Mouse (Mus musculus) T-helper 17 cell (primary cell): ENCODE results near the gene Ppm1n.

Experiments
- in situ Hi-C, 2 experiments: fragments of 300-600 bp; cut with MboI, MseI; formaldehyde crosslinking; loops; 1 replicate in 1 of 2; 2 replicates in 1 of 2; pipeline ENCODE4 v1.15.1; 2025; ENCODE audit warnings: high pct_unique_total_duplicates in 2 of 2

Gene Ppm1n

GRCm38 (mm10) chr7:19290969-19291596, 11.2 kb upstream of the Ppm1n start:
- in situ Hi-C loops = no loop called here

DNA sequence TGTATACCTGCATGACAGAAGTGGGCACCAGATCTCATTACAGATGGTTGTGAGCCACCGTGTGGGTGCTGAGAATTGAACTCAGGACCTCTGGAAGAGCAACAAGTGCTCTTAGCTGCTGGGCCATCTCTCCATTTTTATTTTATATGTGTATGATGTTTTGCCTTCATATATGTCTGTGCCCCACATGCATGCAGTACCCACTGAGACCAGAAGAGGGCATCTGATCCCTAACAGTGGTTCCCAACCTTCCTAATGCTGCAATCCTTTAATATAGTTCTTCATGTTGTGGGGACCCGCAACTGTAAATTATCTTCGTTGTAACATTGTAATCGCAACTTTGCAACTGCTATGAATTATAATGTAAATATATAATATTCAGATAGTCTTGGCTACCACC, 4.9 kb upstream of the Ppm1n start:
- in situ Hi-C loops = loop anchor here (5.0 kb wide), 2 partner anchors 42 to 127 kb away; no protein-coding TSS in a partner anchor

GRCm38 (mm10) chr7:19283406-19283804, 3.5 kb upstream of the Ppm1n start:
- in situ Hi-C loops = loop anchor here (5.0 kb wide), 2 partner anchors 41 to 126 kb away; no protein-coding TSS in a partner anchor

DNA sequence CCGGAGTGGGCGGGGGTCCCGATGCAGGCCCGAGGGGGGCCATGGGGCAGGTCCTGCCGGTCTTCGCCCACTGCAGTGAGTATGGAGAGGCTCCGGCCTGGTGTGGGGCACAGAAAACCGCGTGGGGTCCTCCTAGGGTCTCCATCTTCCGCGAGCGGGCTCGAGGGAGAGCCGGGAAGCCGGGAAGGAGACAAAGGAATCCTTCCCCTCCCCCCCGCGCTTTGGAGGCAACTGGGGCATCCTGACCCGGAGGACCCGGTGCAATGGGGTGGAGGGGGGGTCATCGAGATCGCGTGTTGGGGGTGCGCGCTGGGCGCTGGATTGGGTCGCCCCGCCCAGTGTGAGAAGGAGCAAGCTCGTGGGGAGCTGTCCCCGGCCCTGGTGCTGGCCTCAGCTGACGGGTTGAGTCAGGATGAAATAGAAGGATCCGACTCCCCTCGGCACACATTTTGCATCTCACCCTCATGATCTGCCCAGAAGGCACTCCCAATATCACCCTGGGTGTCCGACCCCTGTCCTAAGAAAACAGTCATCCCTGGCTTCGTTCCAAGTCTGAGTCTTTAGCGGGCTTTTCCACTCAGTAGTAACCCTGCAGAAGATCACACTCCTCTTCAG, 3.0 kb upstream of the Ppm1n start:
- in situ Hi-C loops = loop anchor here (5.0 kb wide), 2 partner anchors 41 to 126 kb away; no protein-coding TSS in a partner anchor

DNA sequence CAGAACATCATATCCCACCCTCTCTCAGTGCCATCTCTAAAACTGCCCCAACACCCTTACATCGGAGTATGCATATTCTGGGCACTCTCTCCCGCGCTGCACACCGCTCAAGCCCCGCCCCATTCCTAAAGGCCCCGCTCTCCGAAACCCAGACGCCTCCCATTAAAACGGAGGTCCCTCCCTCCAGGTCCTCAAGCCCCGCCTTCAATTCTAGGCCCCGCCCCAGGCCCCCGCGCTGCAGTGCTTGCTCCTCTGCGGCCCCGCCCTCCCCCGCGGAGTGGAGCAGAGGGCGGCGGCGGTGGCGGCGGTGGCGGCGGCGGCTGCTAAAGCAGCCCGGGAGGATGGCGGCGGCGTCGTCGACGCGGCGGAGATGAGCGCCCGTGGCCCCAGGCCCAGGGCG, 2.5 kb upstream of the Ppm1n start, which contains the start of gene Rtn2:
Gene Rtn2 (plus strand): TSS at position 240 of the 400 bp plus-strand sequence.
- in situ Hi-C loops = loop anchor here (5.0 kb wide), 2 partner anchors 40 to 125 kb away; no protein-coding TSS in a partner anchor

DNA sequence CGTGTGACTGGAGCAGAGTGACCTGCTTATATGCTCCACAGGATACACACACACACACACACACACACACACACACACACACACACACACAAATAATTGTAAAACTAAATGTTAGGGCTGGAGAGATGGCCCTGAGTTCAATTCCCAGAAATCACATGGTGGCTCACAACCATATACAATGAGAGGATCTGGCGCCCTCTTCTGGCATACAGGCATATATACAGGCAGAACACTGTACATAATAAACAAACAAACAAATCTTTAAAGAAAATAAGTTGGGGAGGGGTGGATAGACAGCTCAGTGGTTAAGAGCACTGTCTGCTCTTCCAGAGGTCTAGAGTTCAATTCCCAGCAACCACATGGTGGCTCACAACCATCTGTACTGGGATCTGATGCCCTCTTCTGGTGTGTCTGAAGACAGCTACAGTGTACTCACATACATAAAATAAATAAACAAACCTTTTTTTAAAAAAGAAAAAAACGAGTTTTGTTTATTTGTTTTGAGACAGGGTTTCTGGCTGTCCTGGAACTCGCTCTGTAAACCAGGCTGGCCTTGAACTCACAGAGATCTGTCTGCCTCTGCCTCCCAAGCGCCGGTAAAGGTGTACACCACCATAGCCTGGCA, 1.9 kb upstream of the Ppm1n start:
- in situ Hi-C loops = loop anchor here (5.0 kb wide), 2 partner anchors 39 to 124 kb away; no protein-coding TSS in a partner anchor

DNA sequence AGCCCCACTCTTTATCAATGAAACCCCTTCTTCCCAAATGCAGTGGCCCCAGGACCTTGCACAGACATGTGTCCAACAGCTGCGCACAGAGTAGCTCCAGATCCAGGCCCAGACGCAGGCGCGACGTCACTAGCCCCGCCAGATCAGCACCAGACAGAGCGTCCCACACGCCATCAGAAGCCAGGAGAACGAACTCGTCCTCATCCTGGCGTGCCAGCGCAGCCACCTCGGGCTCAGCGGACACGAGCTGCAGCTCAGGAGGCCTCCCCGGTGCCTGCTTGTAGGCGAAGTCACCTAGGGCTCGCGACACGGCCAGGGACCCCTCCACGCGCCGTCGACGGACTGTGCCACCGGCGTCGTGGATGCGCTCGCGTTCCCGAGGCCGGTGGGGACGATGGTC, 812 bp downstream of the Ppm1n start:
- in situ Hi-C loops = loop anchor here in 1 of 2 experiments (10.0 kb wide), 1 partner anchor 646 kb away; the partner anchor contains the start of gene Pvr

- in situ Hi-C loops = loop anchor here in 1 of 2 experiments (10.0 kb wide), 1 partner anchor 649 kb away; the partner anchor contains the start of gene Pvr
These were observed 3.6 kb downstream of the Ppm1n start for GRCm38 (mm10) chr7:19276253-19276652.

DNA sequence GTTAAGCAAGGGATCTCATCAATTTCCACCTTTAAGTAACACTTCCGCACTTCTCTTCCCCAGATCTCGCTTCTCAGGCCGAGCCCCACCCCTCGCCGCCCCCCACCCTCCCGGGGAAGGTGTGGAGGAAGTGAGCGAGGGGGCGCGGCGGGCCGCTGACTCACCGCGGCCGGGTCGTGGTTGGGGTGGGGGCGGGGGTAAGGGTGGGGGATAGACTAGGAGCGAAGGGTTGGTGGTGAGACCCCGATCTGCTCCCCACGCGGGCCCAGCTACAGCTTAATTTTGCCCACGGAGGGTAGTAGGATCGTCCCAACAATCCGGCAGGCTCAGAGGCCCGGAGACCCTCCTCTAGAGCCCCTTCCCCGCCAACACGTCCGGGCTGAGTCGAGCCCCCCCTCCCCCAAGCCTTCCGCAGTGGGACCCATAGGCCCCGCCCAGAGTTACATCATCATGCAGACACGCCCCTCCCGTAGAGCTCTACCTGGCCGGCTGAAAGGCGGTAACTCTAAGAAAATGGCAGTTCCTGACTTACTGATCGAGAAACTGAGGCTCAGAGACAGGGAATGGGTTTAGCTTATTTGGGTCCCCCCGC, 7.6 kb downstream of the Ppm1n start:
- in situ Hi-C loops = loop anchor here in 1 of 2 experiments (10.0 kb wide), 1 partner anchor 653 kb away; the partner anchor contains the start of gene Pvr

DNA sequence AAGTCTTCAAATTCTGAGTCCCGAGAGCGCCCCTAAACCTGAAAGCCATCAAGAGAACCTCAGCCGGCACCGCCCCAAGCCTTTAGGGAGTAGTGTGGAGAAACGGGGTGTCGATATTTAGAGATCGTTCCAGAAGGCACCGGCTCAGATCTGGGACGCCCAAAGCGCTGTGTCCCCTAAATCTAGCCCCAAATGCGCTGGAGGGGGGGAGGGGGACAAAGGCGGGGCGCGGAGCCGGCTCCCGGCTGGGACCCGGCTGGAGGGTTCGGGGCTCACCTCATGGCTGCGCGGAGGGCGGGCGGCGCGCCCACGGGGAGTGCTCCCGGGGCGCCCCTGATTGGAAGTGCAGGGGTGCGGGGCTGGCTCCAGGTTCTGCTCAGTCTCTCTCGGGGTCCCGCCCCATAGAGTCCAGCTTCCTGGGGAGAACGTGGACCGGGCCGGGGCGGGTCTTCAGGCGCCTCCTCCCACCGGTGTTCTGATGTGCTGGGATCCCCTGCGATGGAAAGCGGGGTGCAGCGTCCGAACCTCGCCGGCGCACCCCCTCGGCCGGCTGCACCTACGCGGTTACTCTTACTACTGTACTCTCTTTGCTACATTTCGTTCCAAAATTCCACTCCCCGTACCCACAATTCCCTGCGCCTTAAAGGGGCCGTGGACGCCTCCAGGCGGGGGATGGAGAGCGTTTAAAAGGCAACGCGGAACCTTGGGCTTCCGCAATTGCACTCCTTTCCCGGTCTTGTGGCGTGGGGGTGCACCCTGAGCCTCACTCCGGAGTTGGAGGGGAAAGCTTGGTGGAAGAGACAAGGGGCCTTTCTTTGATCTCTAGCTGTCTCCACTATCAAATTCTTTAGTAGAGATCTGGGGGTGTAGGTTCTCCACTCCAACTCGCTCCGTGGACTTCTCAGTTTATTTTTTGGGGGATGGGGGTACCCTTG, 8.4 kb downstream of the Ppm1n start, which contains the start of gene Vasp:
Gene Vasp (minus strand): TSS at position 580 of the 935 bp plus-strand sequence.
- in situ Hi-C loops = loop anchor here in 1 of 2 experiments (10.0 kb wide), 1 partner anchor 653 kb away; the partner anchor contains the start of gene Pvr

DNA sequence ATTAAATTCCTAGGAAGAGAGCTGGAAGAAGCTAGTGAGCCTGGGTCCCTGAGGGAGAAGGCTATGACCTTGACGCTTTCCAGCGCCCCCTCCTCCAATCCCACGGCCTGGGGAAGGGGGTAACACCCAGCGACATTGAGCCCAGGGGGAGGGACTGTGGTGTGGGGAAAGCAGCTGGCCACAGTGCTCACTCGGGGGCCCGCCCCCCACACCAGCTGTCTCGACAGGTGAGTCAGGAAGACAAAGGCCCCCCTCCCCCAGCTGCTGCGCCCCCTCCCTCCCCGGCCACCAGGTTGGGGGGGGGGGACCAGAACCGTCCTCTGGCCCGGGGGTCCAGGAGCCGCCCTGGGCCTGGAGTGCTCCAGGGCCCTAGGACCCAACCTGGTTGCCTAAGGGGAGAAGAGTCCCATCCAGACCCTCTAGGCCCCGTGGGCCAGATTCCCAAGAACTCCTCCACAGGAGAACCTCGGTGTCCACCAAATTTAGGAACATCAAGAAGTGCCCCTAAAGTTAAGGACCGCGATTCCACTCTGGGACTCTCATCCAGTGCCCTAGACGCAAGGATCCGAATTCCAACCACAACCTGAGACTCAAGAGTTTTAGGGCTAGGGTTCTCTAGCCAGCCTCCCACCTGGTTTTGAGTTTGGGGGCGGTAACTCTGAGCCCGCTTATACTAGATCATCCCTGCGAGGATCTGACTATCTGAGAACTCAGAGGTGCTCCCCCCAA, 9.2 kb downstream of the Ppm1n start:
- in situ Hi-C loops = loop anchor here in 1 of 2 experiments (10.0 kb wide), 1 partner anchor 654 kb away; the partner anchor contains the start of gene Pvr

DNA sequence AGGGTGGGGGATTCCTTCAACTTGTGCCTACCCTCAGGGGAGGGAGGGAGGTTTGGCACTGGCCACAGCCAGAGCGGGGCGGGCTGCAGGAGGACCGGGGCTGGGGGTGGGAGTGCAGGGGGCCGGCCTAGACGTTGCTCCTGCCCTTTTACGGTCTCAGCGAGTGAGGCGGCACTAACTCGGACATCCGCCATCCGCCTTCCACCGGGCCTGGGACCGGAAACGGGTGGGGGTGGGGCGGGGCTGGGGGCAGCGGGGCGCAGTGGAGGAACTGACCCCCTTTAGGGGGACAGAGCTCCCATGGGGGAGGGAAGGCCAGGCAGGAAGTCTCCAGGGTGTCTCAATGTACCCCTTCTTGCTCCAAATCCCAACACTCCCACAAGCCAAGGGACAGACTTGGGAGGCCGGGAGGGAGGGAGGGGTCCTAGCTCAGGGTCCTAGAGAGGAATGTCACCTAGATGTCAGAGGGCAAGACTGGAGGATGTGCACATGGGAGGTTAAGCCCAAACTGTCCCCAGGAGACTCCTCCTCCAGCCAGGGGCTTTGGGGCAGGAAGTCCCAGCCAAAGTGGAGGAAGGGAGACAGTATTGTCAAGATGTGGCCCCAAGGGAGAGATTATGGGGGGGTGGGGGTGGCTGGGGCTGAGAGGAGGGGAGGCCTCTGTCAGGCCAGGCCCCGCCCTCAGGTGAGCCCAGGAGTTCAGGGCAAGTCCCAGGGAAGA, 10.0 kb downstream of the Ppm1n start:
- in situ Hi-C loops = loop anchor here in 1 of 2 experiments (10.0 kb wide), 1 partner anchor 655 kb away; the partner anchor contains the start of gene Pvr

DNA sequence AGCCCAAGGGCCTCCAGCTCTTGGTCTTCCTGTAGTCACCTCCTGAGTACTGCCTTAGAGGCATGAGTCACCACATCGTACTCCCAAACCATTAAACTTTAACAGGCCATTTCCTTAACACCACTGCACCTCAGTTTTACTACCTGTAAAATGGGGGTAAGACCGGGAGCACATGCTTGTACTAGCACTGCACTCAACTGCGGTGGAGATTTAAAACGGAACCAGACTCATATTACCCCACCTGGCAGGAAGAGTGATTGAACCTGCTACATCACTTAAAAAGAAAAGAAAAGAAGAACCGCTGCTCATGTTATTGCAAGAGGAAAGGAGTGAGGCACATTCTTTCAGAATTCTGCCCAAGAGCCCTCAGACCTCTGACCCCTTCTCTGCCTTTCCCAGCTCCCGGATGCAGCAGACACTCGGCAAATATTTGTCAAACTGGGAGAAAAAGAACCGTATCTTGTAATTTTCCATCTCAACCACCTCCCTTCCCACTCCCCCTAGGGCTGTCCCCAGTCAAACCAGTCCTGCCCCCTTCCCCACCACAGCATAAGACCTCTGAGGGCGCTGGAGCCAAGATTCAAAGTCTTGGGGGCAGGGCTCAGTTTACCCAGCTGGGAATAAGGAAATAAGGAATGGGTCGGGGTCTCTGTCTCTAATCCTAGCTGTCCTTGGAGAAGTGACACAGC, 10.7 kb downstream of the Ppm1n start:
- in situ Hi-C loops = no loop called here

GRCm38 (mm10) chr7:19267051-19267450, 12.8 kb downstream of the Ppm1n start:
- in situ Hi-C loops = no loop called here

DNA sequence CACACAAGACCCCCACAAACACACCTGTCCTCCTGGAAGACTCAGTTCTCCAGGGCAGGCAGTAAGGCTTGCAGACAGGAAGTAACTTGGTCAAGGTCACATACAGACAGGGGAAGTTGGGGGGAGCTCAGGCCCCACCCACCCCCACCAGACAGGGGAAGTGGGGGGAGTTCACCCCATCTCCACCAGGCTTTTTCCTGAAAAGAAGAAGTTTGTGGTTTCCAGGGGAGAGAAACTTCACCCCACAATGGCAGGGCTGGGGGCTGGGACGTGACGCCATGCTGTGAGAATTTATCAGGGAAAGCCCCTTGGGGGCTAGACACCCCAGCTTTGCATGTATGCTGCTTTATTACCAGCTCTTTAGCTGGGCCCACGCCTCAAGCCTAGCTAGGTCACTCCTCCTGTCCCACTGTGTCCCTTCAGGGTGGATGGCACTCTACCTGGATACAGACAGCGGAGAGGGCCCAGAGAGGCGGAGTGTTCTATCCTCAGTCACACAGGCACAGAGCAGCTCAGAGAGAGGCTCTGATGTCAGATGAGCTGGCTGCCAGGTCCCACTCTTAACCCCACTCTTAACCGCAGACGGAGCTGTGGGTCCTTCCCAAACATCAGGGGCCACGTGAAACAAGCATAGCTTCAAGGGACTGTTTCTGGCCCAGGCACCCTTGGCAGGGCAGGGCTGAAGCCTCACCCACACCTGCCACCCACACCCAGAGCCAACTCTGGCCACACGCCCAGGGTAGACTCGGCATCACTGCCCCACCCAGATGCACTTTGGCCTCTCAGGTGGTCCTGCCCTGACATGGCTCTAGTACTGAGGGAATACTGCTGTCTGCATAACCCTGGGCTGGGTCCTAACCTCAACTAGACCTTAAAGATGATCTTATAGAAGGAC, 13.7 kb downstream of the Ppm1n start:
- in situ Hi-C loops = no loop called here

- in situ Hi-C loops = no loop called here
These were observed 14.7 kb downstream of the Ppm1n start for GRCm38 (mm10) chr7:19265147-19265546.

GRCm38 (mm10) chr7:19258336-19258735, 21.5 kb downstream of the Ppm1n start:
- in situ Hi-C loops = no loop called here
